Mouse (Mus musculus) layer of hippocampus, adult 18-20 months (tissue): ENCODE results near the gene Vmn1r174. TPM values are rescaled to one million over a fixed set of nuclear protein-coding genes. Genes with fewer than 3 reads are reported as not detected.
"Not testable (repeated sequence)": the region's sequence is repeated elsewhere in the genome, so short reads cannot be mapped to it uniquely, and the experiment has no call there.

Source experiments
- DNase-seq, 2 experiments: peaks; one replicate each; pipeline ENCODE4 v3.0.0; 2022; ENCODE audit warnings: low spot score in 2 of 2
- long read RNA-seq: library from polyadenylated mRNA; stranded (forward); transcript quantifications from one replicate; pipeline ENCODE4 v2.0.0, GENCODE M21; 2021
- total RNA-seq, 2 experiments: library from RNA; stranded (reverse); gene quantifications; 2 replicates each; pipeline ENCODE4 v1.2.3; 2021

Gene Vmn1r174
- total RNA-seq, result not detected
- long read RNA-seq, result 0 reads

GRCm38 (mm10) chr7:23751970-23752369, at the start of gene Vmn1r174:
Gene Vmn1r174 (plus strand): TSS chr7:23752270.
- DNase-seq, result not testable (repeated sequence)

- DNase-seq, result no peak
Observed at GRCm38 (mm10) chr7:23784526-23784925, 32.5 kb downstream of the Vmn1r174 start.

- DNase-seq, result not testable (repeated sequence)
Observed at GRCm38 (mm10) chr7:23810543-23810942, 58.5 kb downstream of the Vmn1r174 start, which contains the start of gene Vmn1r175. Gene Vmn1r175 (minus strand): TSS chr7:23810643.

Other genes with a start within 250 kb of the Vmn1r174 start
- not detected for gene Vmn1r167, start 245.1 kb upstream of the Vmn1r174 start, total RNA-seq
- gene Vmn1r168, start 212.5 kb upstream of the Vmn1r174 start, total RNA-seq, result not detected
- not detected for gene Vmn1r169, start 176.7 kb upstream of the Vmn1r174 start, total RNA-seq
- gene Vmn1r170, start 146.1 kb upstream of the Vmn1r174 start, total RNA-seq, result not detected
- gene Vmn1r171, start 121.5 kb upstream of the Vmn1r174 start, total RNA-seq, result not detected
- not detected for gene Vmn1r172, start 94.0 kb upstream of the Vmn1r174 start, total RNA-seq
- not detected for gene Vmn1r173, start 51.6 kb upstream of the Vmn1r174 start, total RNA-seq
- not detected for gene Vmn1r175, start 58.4 kb downstream of the Vmn1r174 start, total RNA-seq
- not detected for gene Vmn1r176, start 85.1 kb downstream of the Vmn1r174 start, total RNA-seq
- not detected for gene Vmn1r177, start 114.2 kb downstream of the Vmn1r174 start, total RNA-seq
- gene Vmn1r178, start 139.7 kb downstream of the Vmn1r174 start, total RNA-seq, result not detected
- gene Vmn1r179, start 174.7 kb downstream of the Vmn1r174 start, total RNA-seq, result not detected
- not detected for gene Vmn1r180, start 198.4 kb downstream of the Vmn1r174 start, total RNA-seq
- gene Vmn1r181, start 222.3 kb downstream of the Vmn1r174 start, total RNA-seq, result not detected
- not detected for gene V1rd19, start 249.4 kb downstream of the Vmn1r174 start, total RNA-seq